Mouse (Mus musculus) left cerebral cortex, postnatal 10 days (tissue): ENCODE results near the gene Gm9837. TPM values are rescaled to one million over a fixed set of nuclear protein-coding genes. Genes with fewer than 3 reads are reported as not detected.
A peak's percentile ranks its signal among the peaks of the same experiment; 100 is the strongest.

ENCODE experiments used
- DNase-seq, 2 experiments: peaks; one replicate each; pipeline ENCODE4 v3.0.0; 2021 to 2022; ENCODE audit warnings: low spot score in 2 of 2, mixed read lengths in 1 of 2; ENCODE audit errors: extremely low spot score in 1 of 2
- intact Hi-C: fragments of 180-260 bp; cut with DNase I; formaldehyde crosslinking; loops from one replicate; pipeline ENCODE4 v1.15.1; 2025
- total RNA-seq, 2 experiments: library from RNA; stranded (reverse); gene quantifications; 2 replicates each; pipeline ENCODE4 v1.2.3; 2021

The Gm9837 gene
- total RNA-seq, 2 experiments from 2014 or later: not detected

DNA sequence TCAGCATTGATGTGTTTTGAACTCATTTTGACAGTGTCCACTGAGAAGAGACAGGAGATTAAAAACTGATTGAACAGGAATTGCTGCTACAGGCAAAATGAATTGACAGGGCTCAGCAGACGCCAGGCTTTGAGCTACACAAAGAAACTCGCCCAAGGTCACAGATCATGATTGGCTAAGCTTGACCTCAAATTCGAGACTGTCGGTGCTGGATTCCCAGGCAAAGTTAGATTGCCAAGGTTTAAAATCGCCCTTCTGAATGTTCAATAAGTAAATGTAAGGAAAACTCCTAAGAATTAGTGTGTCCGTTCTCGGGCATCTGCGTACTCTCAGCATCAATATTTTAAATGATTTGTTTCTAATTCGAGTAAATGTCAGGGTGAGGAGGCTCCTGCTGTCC is 19.1 kb upstream of the Gm9837 start:
- intact Hi-C loops: no loop called here
- no peak for DNase-seq

DNA sequence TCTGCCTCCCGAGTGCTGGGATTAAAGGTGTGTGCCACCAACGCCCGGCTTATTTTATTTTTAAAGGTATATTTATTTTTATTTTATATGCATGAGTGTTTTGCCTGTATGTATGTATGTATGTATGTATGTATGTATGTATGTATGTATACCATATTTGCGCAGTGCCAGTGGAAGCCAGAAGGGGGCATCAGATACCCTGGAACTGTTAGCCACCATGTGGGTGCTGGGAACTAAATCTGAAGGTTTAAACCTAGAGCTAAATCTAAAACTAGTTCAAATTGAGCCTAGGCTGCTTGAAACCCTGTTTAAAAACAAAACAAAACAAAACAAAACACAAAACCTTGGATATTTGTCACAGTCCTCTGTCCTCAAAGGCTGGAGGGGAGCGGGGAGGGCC is 18.7 kb upstream of the Gm9837 start:
- DNase-seq: no peak
- intact Hi-C loops: no loop called here

DNA sequence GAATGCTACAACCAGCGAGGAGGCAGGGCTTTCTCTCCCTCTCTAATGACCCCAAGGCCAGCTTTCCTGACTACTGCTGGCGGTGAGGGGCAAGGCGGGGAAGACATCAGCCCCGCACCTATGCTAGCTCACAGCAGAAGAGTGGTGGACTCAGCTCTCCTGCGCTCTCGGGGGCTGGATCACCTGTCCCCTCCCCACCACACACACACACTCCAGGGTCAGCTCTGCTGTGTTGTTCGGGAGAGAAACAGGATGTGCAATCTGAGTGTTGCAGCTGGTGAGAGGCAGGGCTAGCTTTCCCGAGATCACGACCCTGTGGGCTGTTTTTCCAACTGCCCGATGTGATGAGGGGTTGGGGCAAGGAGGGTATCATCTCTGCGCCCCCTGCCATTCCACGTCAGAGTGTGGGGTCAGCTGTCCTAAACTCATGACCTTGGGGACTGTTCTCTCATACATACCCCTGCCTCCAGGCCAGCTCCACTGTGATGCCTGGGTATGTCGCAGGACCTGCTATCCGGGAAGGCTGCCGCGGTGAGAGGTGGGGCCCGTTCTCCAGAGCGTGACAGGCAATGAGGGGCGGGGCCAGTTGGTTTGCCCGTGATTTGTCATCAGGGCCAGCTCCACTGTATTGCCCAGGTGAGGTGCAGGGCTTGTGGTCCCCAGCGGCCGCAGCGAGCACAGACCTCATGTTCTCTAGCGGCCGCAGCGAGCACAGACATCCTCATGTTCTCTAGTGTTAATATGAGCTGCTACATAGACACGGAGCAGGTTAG is 16.7 kb upstream of the Gm9837 start:
- intact Hi-C loops: no loop called here
- no peak for DNase-seq

DNA sequence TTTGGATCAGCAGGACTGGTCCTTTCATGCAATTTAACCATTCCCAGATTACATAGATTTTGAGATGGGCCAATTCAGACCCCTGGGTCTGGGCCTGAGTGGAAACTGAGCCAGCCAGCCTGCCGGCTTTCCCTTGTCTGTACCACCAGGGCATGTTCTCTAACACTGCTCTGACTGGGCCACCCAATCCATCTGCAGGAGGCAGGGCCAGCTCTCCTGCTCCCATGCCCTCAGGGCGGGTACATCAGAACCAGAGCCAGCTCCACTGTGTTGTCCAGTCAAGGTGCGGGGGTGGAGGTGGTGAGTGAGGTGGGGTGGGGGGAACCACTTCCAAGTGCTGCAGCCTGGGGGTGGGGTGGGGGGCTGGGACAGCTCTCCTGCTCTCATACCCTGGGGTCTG is 16.1 kb upstream of the Gm9837 start:
- intact Hi-C loops: no loop called here

DNA sequence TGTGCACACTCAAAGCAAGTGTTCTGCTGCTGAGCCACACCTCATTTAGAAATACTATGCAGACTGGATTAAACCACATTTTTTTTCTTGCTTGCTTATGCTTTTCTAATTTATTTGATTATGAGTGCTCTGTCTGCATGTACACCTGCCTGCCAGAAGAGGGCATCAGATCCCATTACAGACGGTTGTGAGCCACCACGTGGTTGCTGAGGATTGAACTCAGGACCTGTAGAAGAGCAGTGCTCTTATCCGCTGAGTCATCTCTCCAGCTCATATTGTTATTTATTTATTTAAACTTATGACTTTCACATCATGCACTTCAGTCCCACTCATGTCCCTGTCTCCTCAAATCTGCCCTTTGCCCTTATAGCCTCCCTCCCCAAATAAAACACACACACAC is 15.4 kb upstream of the Gm9837 start:
- DNase-seq: no peak
- intact Hi-C loops: no loop called here

More for the DNA sequence above, 16.1 kb upstream of the Gm9837 start:
- no peak for DNase-seq

DNA sequence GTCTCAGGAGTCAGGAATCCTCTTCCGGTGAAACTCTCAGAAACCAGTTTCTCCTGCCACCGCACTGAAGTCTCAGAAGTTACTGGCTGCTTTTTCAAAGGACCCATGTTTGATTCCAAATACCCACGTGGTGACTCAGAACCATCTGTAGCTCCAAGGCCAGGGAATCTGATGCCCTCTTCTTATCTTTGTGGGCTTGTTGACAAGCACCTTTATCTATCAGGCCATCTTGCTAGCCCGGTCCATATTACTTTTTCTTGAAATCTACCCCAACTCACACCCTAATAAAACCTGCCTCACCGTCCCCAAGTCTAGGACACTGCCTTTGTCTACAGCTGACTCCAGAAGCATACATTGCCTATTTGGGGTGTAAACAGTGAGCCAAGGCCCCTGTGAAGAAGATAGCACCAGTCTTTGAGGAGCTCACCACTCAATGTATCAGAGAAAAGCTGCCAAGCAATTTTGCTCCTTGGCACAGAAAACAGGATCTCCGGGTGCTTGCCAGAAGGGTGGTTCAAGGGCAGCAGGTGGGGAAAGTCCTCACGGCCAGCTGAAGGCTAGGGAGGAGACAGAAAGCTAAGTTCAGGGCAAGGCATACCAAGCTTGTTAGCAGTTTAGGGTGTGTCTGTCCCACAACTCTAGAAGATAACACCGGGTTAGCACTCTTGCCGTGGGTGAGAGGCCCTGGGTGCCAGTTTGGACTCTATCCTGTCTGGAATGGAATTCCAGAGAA is 13.0 kb upstream of the Gm9837 start:
- intact Hi-C loops: no loop called here
- DNase-seq: no peak

DNA sequence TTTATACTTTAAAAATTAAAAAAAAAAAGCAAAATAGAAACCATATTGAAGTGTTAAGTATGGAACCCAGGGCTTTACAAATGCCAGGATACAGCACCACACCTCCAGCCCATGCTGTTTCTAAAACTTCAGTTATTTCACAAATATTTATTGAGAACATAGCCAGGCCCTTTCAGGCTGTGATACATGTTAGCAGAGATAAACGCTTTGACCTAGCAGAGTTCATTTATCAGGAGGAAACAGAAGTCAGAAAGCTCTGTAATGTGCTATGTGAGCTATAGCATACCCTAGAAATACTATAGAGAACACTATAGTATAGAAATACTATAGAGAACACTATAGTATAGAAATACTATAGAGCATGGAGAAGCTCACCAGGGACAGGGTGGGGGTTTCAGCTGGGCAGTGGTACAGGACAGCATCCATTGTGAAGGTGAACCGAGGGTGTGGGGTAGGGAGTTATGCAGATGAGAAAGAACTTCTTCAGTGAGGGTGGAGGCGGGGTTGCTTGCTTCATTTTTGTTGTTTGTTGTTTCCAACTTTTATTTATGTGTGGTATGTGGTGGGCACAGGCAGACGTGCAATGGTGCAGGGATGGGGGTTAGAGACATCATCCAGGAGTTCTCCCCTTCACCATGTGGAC is 10.9 kb upstream of the Gm9837 start:
- DNase-seq: no peak
- intact Hi-C loops: no loop called here

DNA sequence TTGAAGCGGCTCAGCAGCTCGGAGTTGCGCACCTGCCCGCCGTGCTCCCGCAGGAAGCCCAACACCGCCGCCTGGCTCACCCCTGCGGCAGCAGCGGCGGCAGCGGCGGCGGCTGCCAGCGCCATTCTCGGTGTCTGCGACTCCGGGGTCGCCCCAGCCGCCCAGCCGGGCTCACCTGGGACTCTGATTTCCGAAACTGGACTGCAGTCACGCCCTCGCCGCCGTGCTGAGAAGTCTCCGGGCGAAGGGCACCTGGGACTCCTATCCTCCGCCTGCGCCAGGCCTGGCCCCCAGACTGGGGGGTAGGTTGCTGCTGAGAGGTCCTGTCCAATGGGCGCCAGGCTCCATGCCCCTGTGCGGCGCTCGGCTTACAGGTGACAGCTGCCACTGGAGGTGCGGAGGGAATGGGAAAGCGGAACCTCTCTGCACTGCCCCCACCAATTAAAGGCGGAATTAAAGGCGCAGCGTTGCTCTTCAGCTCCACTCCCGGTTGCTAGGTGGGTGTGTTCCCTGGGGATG is 9.6 kb upstream of the Gm9837 start, which contains the start of the genes Gm9945 and Sowaha:
Gm9945 (plus strand) TSS at position 384 of the 519 bp plus-strand sequence.
Sowaha (minus strand) TSS at position 492 of the 519 bp plus-strand sequence.
- intact Hi-C loops: no loop called here

DNA sequence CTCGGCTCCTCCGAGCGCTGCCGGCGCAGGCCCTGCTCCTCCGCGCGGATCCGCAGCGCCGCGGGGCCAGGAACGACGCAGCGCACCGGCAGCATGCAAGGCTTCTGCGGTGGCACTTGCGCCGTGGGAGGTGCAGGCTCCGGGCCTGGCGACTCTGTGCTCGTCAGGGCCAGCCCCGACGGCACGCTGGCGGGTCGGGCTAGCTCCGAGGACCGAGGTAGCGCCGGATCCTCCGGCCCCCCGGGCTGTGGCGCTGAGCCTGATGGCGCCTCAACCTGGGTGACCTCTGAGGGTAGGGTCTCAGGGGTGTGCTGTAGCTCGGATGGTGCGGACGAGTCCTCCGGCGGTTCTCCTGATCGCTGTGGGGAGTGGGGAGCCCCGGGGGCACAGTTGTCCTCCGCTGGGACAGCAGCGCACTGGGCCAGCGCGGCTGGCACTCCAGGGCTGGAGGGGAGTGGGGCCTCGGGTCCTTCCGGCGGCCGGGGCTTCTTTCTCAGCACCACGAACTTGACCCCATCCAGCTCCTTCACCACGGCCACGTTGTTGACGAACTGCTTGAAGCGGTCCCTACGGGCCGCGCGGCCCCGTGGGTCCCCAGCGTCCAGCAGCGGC is 9.0 kb upstream of the Gm9837 start:
- DNase-seq: peak in 1 of 2 experiments; percentile 62
- intact Hi-C loops: no loop called here

More for the DNA sequence above, 9.6 kb upstream of the Gm9837 start, which contains the start of the genes Gm9945 and Sowaha:
- peak; percentile 60 to 61 for DNase-seq

DNA sequence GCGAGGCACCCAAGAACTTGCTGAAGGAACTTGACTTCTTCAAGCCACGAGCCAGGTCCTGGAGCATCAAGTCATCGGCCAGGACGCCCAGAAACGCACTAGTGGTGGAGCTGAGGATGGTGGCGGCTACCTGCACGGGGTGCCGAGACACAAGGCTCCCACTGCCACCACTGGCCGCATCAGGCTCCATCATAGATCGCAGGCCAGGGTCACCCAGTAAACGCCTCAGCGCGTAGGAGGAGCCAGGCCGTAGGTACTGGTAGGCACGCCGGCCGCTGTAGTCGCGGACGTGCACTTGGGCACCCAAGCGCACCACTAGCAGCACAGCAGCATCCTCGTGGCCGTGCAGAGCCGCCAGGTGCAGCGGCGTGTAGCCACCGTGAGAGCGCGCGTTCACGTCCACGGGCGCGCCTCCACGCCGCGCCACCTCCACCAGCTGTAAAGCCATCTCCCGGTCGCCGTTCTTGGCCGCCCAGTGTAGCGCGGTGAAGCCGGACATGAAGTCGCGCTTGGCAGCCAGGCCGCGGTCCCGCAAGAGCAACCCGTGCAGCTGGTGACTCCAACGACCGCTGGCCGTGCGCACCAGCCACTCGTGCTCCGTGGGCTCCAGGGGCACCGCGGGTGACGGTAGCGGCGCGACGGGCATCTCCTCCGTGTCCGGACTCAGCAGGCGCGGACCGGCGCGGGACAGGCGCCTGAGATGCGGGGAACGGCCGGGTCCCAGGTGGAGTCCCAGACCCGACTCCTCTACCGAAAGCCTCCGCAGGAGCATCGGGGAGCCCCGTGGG is 8.3 kb upstream of the Gm9837 start:
- intact Hi-C loops: no loop called here

DNA sequence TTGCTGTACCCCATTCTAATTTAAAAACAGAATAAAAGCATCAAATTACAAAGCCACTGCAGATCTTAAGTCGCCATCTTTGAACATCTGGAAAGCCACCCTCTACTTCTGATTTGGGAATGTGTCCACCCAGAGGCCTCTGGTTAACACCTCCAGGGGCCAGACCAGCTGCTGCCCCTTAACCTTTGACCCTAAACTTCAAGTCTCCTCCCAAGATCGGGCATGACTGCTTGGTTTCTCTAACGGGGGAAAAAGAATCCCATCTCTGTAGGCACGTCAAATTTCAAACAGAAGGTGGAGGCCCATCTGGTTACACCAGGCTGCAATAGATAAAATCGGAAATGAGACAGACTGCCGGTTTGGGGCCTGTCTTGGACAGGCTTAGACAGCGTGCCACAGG is 7.6 kb upstream of the Gm9837 start:
- no peak for DNase-seq
- intact Hi-C loops: no loop called here

More for the DNA sequence above, 8.3 kb upstream of the Gm9837 start:
- DNase-seq: peak in 1 of 2 experiments; percentile 49

DNA sequence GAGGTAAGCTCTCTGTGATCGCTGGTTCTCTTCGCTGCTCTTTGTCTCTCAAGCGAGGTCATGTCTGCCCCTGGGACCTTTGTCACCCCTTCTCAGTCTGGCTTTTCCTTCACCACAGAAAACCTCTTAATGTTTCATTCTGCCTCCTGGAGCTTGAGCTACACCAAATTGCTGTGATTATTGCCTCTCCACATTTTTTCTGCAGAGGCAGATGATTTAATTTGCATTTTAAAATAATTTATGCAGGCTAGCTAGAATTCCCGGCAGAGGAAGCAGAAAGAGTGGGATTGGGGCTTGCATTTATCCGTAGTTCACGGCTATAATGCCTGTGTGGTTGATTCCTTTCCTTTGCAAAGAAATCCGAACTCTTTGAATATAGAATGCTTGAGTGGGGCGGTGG is 5.3 kb upstream of the Gm9837 start:
- intact Hi-C loops: loop anchor here (2.0 kb wide), 1 partner anchor 45 kb away; no protein-coding TSS in a partner anchor
- DNase-seq: peak in 1 of 2 experiments; percentile 35

DNA sequence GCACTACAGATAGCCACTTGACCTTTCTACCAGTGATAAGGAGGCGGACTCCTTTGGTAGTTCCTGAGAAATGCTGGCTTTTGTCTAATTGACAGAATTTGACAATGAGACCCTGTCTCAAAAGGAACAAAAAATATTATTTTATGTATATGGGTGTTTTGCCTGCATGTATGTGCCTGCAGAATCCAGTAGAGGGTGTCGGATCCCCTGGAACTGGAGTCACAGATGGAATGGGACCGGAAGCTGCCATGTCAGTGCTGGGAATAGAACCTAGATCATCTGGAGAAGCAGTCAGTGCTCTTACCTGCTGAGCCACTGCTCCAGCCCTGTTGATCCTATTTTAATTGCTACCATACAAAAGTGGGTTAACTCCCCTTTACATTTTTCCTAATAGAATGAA is 2.4 kb upstream of the Gm9837 start:
- intact Hi-C loops: loop anchor here (5.0 kb wide), 2 partner anchors 95 to 265 kb away; partner anchors contain the start of gene Kif3a
- no peak for DNase-seq

DNA sequence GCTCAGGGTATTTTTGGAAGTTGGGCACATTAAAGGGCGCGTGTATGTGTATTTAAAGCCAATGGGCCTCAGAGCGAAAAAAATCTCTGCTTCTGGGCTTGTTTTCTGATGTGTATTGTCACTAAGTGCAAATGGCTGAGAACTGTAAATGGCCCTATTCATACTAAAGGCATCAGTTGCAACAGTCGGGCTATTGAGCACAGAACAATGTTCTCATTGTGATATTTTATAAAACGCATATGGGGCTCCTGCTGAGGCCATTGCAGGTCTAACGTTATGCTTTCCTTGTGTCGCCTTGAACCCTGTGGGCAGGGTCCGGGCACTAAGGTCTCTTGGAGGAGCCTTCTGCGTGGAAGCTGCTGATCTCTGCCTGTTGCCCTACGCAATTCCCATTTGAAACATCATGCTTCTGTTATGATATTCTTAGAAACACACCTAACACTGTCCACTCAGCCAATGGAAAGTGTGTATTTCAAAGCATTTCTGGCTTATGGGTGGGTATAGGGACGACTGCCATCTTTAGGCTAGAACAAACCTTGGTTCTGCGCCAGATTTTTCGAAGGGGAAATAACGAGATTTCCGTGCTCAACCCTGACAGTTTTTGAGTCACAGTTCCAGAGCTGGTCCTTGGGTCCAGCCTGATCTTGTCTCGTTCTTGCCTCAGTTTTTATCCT is 848 bp downstream of the Gm9837 start:
- intact Hi-C loops: no loop called here
- peak in 1 of 2 experiments; percentile 72 for DNase-seq

DNA sequence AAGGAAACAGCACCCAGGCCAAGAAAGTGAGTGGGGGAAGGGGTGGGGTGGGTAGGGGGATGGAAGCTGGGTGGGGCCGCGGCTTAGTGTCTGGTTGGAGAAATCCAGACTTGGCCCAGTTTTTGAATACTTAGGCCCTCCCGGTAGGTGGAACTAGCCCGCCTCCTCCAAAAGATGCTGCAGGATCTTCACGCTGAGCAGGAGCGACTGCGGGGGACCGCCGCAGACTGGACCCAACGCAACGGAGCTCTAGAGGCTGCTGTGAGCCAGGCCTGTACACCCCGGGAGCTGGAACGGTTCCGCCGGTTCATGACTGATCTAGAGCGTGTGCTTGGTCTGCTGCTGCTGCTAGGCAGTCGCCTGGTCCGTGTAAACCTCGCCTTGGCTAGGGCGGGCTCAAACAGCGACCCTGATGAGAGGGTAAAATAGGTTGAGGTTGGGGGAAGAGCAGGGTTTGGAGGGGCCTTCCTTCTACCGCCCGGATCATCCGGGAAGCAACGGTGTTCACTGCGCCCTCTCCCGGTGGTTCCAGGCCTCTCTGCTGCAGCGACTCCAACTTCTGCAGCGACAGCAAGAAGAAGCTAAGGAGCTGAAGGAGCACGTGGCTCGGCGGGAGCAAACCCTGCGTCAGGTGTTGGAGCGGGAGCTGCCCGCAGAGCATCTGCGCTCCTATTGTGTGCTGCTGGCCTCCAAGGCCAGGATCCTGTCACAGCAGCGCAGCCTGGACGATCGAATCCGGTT is 3.9 kb downstream of the Gm9837 start:
- intact Hi-C loops: no loop called here
- peak; percentile 78 to 90 for DNase-seq

DNA sequence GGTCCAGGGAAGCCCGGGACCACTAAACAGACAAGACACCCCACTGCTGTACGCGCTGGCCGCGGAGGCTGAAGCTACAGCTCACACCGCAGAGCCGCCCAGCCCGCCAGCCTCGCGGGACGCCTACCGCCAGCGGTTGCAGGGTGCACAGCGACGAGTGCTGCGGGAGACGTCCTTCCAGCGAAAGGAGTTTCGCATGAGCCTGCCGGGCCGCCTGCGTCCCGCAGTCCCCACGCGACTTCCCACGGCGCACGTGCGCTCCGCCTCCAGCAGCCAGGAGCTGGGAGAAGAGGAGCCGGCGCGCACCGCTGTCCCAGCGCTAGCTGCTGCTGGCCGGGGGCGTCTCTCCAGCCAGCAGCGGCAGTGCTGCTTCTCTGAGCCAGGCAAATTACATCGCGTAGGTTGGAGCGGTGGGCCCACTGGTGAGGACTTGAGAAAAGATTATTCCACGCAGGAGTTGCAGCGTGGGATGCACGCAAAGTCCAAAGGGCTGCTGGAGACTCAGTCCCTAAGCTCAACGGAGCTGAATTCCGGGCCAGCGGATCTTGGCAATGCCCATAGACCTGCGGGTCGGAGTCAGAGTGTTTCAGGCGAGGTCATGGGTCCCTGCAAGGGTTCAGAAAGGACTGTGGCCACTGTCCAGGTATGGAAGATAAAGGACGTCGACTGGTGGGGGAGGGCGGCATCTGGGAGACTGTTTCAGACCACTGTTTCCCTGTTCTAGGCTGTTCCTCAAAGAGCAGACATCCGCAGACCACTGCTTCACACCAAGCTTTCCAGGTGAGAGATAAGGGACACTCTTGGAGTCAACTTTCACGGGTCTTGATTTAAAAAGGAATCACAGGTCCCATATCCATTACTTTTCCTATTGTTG is 6.5 kb downstream of the Gm9837 start:
- intact Hi-C loops: no loop called here
- DNase-seq: peak; percentile 44 to 62
